Mouse (Mus musculus) MEL (cell line): ENCODE results near the gene Ddx49. TPM values are rescaled to one million over a fixed set of nuclear protein-coding genes. Genes with fewer than 3 reads are reported as not detected.

Source experiments
- DNase-seq: peaks from one replicate; pipeline ENCODE4 v3.0.0; 2011; ENCODE audit warnings: low read depth, low spot score
- H3K27ac ChIP-seq: 2 replicates; pipeline ENCODE4 v1.5.1; 2012; ENCODE audit warnings: low read depth, mild to moderate bottlenecking, control low read depth, low read length, moderate library complexity; ENCODE audit not compliant: control insufficient read depth
- H3K27me3 ChIP-seq, 2 experiments: fragments of 150-350 bp in 1 of 2; sonication (generic) in 1 of 2; 2 replicates each; pipeline ENCODE4 v1.6.1; 2012; ENCODE audit warnings: low read length in 2 of 2, mild to moderate bottlenecking in 2 of 2, improper control_type of control experiment in 1 of 2, moderate library complexity in 1 of 2; ENCODE audit not compliant: insufficient read depth in 2 of 2, control insufficient read depth in 1 of 2
- H3K36me3 ChIP-seq, 2 experiments: 2 replicates each; pipeline ENCODE4 v1.6.1; 2012 to 2014; ENCODE audit warnings: low read length in 2 of 2, improper control_type of control experiment in 1 of 2, inconsistent platforms in 1 of 2, mild to moderate bottlenecking in 1 of 2; ENCODE audit not compliant: insufficient read depth in 2 of 2, control insufficient read depth in 1 of 2
- H3K4me1 ChIP-seq, 2 experiments: fragments of 150-350 bp in 1 of 2; sonication (generic) in 1 of 2; 2 replicates each; pipeline ENCODE4 v1.6.1; 2012; ENCODE audit warnings: low read length in 2 of 2, improper control_type of control experiment in 1 of 2, mild to moderate bottlenecking in 1 of 2; ENCODE audit not compliant: insufficient read depth in 2 of 2, control insufficient read depth in 1 of 2
- H3K4me3 ChIP-seq, 2 experiments: fragments of 150-350 bp in 1 of 2; sonication (generic) in 1 of 2; 2 replicates each; pipeline ENCODE4 v1.5.1; 2012; ENCODE audit warnings: low read depth in 2 of 2, low read length in 2 of 2, mild to moderate bottlenecking in 2 of 2, moderate library complexity in 2 of 2, control low read depth in 1 of 2, improper control_type of control experiment in 1 of 2; ENCODE audit not compliant: control insufficient read depth in 1 of 2, insufficient read depth in 1 of 2
- H3K79me2 ChIP-seq: 2 replicates; pipeline ENCODE4 v1.6.1; 2012; ENCODE audit warnings: mild to moderate bottlenecking, low read length, moderate library complexity; ENCODE audit not compliant: control insufficient read depth, poor library complexity, insufficient read depth
- H3K9ac ChIP-seq: 2 replicates; pipeline ENCODE4 v1.6.1; 2012; ENCODE audit warnings: low read depth, mild to moderate bottlenecking, control low read depth, low read length, moderate library complexity; ENCODE audit not compliant: control insufficient read depth, poor library complexity, severe bottlenecking
- H3K9me3 ChIP-seq: fragments of 150-350 bp; sonication (generic); replicated peaks from 2 replicates; pipeline ENCODE4 v1.6.1; 2012; ENCODE audit warnings: mild to moderate bottlenecking, low read length, improper control_type of control experiment, moderate library complexity; ENCODE audit not compliant: insufficient read depth
- CHD1 ChIP-seq: IDR thresholded peaks from 2 replicates; pipeline ENCODE4 v1.6.1; 2012; ENCODE audit warnings: low read depth, mild to moderate bottlenecking, inconsistent platforms, low read length, improper control_type of control experiment
- CTCF ChIP-seq, 3 experiments: IDR thresholded peaks in 2 of 3; conservative IDR thresholded peaks in 1 of 3; 2 replicates each; pipeline ENCODE4 v1.5.1; 2011 to 2012; ENCODE audit warnings: low read length in 3 of 3, low read depth in 2 of 3, mild to moderate bottlenecking in 2 of 3, improper control_type of control experiment in 1 of 3, inconsistent platforms in 1 of 3, mixed read lengths in 1 of 3, moderate library complexity in 1 of 3; ENCODE audit not compliant: control insufficient read depth in 1 of 3, insufficient read depth in 1 of 3, poor library complexity in 1 of 3, severe bottlenecking in 1 of 3
- E2F4 ChIP-seq: IDR thresholded peaks from 2 replicates; pipeline ENCODE4 v1.6.1; 2011; ENCODE audit warnings: low read depth, low read length, improper control_type of control experiment, borderline replicate concordance
- ELF1 ChIP-seq: IDR thresholded peaks from 2 replicates; pipeline ENCODE4 v1.6.1; 2014; ENCODE audit warnings: low read depth, mild to moderate bottlenecking, inconsistent platforms, low read length, improper control_type of control experiment, moderate library complexity
- GABPA ChIP-seq: IDR thresholded peaks from 2 replicates; pipeline ENCODE4 v1.6.1; 2012; ENCODE audit warnings: low read depth, mild to moderate bottlenecking, inconsistent platforms, low read length, improper control_type of control experiment, moderate library complexity
- GATA1 ChIP-seq: IDR thresholded peaks from 2 replicates; pipeline ENCODE4 v1.6.1; 2011; ENCODE audit warnings: low read depth, low read length, improper control_type of control experiment
- HCFC1 ChIP-seq: IDR thresholded peaks from 2 replicates; pipeline ENCODE4 v1.6.1; 2012; ENCODE audit warnings: low read depth, mild to moderate bottlenecking, inconsistent platforms, low read length, improper control_type of control experiment, moderate library complexity
- JUND ChIP-seq: IDR thresholded peaks from 2 replicates; pipeline ENCODE4 v1.6.1; 2011; ENCODE audit warnings: low read depth, mild to moderate bottlenecking, improper control_type of control experiment, low read length
- KAT2A ChIP-seq: conservative IDR thresholded peaks from 2 replicates; pipeline ENCODE4 v1.6.1; 2012; ENCODE audit warnings: low read depth, low read length, improper control_type of control experiment, inconsistent platforms
- MYC ChIP-seq: IDR thresholded peaks from 2 replicates; pipeline ENCODE4 v1.6.1; 2011; ENCODE audit warnings: low read depth, mild to moderate bottlenecking, low read length, improper control_type of control experiment, moderate library complexity
- POLR2A ChIP-seq, 2 experiments: IDR thresholded peaks; 2 replicates each; pipeline ENCODE4 v1.6.1; 2011 to 2012; ENCODE audit warnings: low read length in 2 of 2, mild to moderate bottlenecking in 2 of 2, control low read depth in 1 of 2, improper control_type of control experiment in 1 of 2, low read depth in 1 of 2, moderate library complexity in 1 of 2; ENCODE audit not compliant: control insufficient read depth in 1 of 2, insufficient read depth in 1 of 2, poor library complexity in 1 of 2
- RAD21 ChIP-seq: IDR thresholded peaks from 2 replicates; pipeline ENCODE4 v1.6.1; 2011; ENCODE audit warnings: mild to moderate bottlenecking, low read depth, low read length, improper control_type of control experiment
- TAL1 ChIP-seq: IDR thresholded peaks from 2 replicates; pipeline ENCODE4 v1.6.1; 2012; ENCODE audit warnings: mild to moderate bottlenecking, inconsistent platforms, low read length, moderate library complexity, mixed read lengths
- TBP ChIP-seq: IDR thresholded peaks from 2 replicates; pipeline ENCODE4 v1.8.0; 2011; ENCODE audit warnings: low read depth, low read length, improper control_type of control experiment
- UBTF ChIP-seq: IDR thresholded peaks from 2 replicates; pipeline ENCODE4 v1.6.1; 2012; ENCODE audit warnings: low read depth, mild to moderate bottlenecking, inconsistent platforms, low read length, improper control_type of control experiment, moderate library complexity, borderline replicate concordance; ENCODE audit not compliant: insufficient read depth
- USF2 ChIP-seq, 2 experiments: IDR thresholded peaks; 2 replicates each; pipeline ENCODE4 v1.6.1; 2011 to 2012; ENCODE audit warnings: improper control_type of control experiment in 2 of 2, low read length in 2 of 2, borderline replicate concordance in 1 of 2, inconsistent platforms in 1 of 2, low read depth in 1 of 2, mild to moderate bottlenecking in 1 of 2; ENCODE audit not compliant: insufficient read depth in 1 of 2
- ZKSCAN1 ChIP-seq: IDR thresholded peaks from 2 replicates; pipeline ENCODE4 v1.6.1; 2012; ENCODE audit warnings: low read depth, mild to moderate bottlenecking, inconsistent platforms, low read length, improper control_type of control experiment, moderate library complexity
- ZNF384 ChIP-seq: IDR thresholded peaks from 2 replicates; pipeline ENCODE4 v1.6.1; 2012; ENCODE audit warnings: low read depth, mild to moderate bottlenecking, inconsistent platforms, low read length, improper control_type of control experiment
- polyA plus RNA-seq, 2 experiments: library from polyadenylated mRNA; stranded (reverse) in 1 of 2; unstranded in 1 of 2; fragments of >175 nt in 1 of 2; fragments of >200 nt in 1 of 2; gene quantifications; 2 replicates each; pipeline versions ENCODE4 v1.2.1 to v1.2.4; 2012; ENCODE audit warnings: low replicate concordance in 2 of 2, low read depth in 1 of 2; ENCODE audit not compliant: insufficient read length in 2 of 2, insufficient read depth in 1 of 2, missing spikeins in 1 of 2
- total RNA-seq: library from RNA; depleted of rRNA; stranded (reverse); fragments of 300-350 nt; gene quantifications from 2 replicates; pipeline ENCODE4 v1.2.3, GENCODE M21; 2012

The Ddx49 gene
- total and polyA plus RNA-seq, 3 experiments, result 102 to 116 TPM; not detected in 1

DNA sequence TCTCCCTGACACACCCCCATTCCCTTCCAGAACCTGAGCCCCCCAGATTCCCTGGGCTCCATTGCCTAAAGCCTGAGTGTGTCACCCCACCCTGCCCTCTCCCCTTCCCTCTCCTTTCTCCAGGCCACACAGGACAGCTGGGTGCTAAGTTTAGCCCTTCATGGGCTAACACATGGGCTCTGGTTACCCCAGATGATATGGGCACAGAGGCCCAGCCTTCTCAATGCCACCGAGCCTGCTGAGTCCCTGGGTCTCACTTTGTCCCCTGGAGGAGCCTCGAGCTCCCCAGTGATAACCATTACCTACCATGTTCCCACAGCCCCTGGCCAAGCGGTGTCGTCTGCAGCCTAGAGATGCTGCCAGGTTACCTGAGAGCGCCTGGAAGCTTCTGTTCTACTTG, 15.6 kb upstream of the Ddx49 start:
- Histone ChIP-seq H3K9me3 (no peaks in the 10 kb centered on the region), H3K27ac (no peak overlapping the region), H3K9ac (no peak overlapping the region), H3K36me3 (no peaks in the 10 kb centered on the region; a peak in 1 of 4 replicates), H3K4me1 (peaks cover 2 to 6% of the 10 kb centered on the region in 2 experiments; a peak in 3 of 4 replicates), H3K4me3 (no peak overlapping the region), H3K79me2 (peaks cover 1% of the 10 kb centered on the region; the same call in 1 of the 2 replicates), H3K27me3 (no peaks in the 10 kb centered on the region)
- TF ChIP-seq ZNF384 (no peak), KAT2A (no peak), GABPA (no peak), ZKSCAN1 (no peak), E2F4 (no peak), GATA1 (no peak), JUND (no peak), TBP (no peak), HCFC1 (no peak), RAD21 (no peak)
- no peak for DNase-seq

DNA sequence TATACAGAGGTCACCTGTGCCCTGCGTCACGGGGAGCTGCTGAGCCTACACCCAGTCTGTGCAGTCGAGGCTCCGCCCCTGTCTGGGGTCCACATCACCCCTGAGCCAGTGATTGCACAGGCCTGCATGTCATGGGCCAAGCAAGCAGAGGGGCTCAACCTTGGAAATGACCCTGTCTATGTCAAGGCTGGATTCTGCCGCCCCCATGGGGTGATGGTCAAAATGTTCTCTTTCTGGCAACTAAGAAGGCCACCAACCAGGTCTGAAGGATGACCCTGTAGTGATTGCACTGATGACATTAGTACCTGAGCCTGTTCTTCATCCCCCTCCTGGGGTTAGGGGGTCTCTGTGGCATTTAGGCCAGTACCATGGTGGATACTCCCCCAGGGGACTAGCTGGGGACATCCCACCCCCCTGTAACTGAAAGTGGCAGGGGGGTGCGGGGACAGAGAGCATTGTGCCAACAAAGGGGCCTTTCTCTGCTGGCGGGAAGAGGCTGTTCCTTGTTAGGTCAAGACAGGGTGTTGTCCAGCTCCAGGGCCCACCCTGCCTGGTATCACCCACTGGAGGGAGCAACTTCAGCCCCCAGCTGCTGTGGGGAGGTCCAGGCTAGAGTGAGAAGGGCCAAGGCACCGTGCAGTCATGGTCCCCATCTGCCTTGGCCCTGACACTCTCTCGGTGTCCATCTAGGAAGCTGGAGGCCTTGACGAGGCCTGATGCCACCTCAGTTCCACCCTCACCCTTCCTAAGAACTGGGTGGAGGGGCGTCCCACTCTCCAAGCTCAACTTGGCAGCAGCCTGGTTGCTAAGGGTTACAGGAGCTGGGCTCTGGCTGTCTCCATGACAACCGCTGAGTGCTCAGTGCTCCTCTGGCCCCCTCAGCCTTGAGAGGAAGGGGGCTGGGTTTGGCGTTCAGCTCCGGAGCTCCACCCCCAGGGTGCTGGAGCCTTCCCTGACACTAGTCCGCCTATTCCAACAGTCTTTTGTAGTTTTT, 14.5 kb upstream of the Ddx49 start:
- Histone ChIP-seq H3K27ac (no peak overlapping the region), H3K4me3 (peak overlapping the region; percentile 80 to 99), H3K79me2 (peaks cover 1% of the 10 kb centered on the region; the same call in 1 of the 2 replicates), H3K4me1 (peaks cover 2 to 6% of the 10 kb centered on the region in 2 experiments; a peak in 3 of 4 replicates), H3K9ac (peak overlapping the region; percentile 81), H3K36me3 (no peaks in the 10 kb centered on the region; a peak in 1 of 4 replicates), H3K9me3 (no peaks in the 10 kb centered on the region), H3K27me3 (no peaks in the 10 kb centered on the region)
- no peak for DNase-seq
- TF ChIP-seq ELF1 (no peak), UBTF (no peak), MYC (no peak), RAD21 (peak; percentile 13), POLR2A (IDR thresholded peaks at IDR 0.05; ENCODE audit: control insufficient read depth in 1 of 2, insufficient read depth in 1 of 2, low read depth in 1 of 2, low read length in 2 of 2, poor library complexity in 1 of 2) (no peak), USF2 (IDR thresholded peaks at IDR 0.05; ENCODE audit: borderline replicate concordance in 1 of 2, insufficient read depth in 1 of 2, low read depth in 1 of 2, low read length in 2 of 2) (no peak), TAL1 (no peak), CHD1 (no peak), CTCF (IDR thresholded peaks at IDR 0.05 in 2 of 3, conservative IDR thresholded peaks at IDR 0.05 in 1 of 3; ENCODE audit: control insufficient read depth in 1 of 3, insufficient read depth in 1 of 3, low read depth in 2 of 3, low read length in 3 of 3, poor library complexity in 1 of 3, severe bottlenecking in 1 of 3) (peak in 1 of 3 experiments; percentile 11; a peak in 1 of 6 replicates)
